Mouse (Mus musculus): ENCODE measurements around the gene Ficd.

Gene Ficd

DNA sequence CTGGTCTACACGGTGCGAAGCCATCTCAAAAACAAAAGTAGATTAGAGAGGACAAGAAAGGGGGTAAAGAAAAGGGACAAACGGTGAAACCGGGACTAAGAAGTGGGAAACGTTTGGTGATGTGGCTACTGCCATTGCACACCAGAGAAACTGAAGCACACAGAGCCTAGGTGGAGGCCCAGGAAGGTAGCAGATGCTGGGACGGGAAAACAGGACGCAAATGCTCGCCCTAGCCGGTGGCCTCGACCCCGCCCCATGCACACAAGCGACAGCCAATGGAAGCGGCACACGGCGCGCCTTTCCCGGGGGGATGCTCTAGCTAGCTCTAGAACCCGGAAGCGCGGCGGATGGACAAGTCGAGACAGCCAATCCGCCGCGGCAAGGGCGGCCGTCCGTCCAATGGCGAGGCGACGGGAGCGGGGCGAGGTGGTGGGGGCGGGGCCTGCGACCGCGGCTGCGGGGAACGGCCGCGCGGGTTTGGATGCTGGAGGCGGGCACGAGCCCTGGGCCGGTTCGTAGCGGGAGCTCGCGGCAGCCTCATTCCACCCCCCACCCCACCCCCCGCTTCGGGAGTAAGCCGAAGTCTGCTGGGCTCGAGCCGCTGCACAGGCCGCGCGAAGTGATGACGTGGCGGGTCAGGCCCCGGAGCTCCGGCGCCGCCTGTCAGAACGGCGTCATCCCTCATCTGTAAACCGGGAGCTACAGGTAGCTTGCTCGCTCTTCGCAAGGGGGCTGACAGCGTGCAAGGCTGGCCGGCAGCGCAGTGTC, at the start of gene Ficd:
TSS of gene Ficd (plus strand) at position 459 of the 768 bp plus-strand sequence.
- DNase-seq = peak; percentile 94

DNA sequence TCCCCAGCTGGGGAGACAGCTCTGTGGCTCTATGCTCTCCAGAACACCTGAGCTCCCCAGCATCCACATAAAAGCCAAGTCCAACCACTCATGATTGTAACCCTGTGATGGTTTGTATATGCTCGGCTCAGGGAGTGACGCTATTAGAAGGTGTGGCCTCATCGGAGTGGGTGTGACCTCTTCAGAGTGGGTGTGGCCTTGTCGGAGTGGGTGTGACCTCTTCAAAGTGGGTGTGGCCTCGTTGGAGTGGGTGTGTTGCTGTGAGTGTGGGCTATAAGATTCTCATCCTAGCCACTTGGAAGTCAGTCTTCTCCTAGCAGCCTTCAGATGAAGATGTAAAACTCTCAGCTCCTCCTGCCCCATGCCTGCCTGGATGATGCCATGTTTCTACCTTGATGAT, 48.1 kb upstream of the Ficd start:
- no peak for DNase-seq

DNA sequence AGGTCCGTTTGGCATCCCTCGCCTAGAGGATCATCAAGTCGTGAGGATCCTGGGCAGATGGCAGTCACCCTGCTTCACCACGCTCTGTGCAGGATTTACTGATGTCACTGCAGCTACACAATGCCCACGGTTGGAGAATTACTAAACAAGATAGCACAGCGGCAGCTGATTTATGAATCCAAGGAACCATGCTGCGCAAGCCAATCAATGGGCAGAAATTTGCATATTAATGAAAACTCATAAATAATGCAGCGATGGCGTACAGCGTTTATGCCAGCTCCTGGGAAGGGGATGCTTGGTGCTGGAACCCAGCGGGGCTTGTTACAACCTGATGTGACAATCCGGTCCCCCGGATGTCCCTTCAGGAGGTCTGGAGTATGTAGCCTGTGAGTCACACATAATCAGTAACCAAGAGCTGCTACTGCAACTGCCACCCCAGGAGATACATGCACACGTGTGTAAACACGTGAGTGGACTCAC, 45.5 kb upstream of the Ficd start:
- DNase-seq = no peak

DNA sequence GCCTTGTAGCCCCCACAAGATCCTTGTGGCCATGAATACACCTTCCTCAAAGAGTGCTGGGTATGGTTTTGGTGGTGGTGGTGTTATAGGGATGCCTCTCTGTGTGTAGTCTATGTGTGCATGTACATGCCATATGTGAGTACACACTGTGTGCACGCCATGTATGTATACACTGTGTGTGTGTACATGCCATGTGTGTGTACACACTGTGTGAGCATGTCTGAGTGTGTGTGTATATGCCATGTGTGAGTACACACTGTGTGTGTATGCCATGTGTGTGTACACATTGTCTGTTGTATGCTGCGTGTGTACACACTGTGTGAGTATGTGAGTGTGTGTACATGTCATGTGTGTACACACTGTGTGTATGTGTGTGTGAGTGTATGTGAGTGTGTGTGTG, 44.7 kb upstream of the Ficd start:
- no peak for DNase-seq

DNA sequence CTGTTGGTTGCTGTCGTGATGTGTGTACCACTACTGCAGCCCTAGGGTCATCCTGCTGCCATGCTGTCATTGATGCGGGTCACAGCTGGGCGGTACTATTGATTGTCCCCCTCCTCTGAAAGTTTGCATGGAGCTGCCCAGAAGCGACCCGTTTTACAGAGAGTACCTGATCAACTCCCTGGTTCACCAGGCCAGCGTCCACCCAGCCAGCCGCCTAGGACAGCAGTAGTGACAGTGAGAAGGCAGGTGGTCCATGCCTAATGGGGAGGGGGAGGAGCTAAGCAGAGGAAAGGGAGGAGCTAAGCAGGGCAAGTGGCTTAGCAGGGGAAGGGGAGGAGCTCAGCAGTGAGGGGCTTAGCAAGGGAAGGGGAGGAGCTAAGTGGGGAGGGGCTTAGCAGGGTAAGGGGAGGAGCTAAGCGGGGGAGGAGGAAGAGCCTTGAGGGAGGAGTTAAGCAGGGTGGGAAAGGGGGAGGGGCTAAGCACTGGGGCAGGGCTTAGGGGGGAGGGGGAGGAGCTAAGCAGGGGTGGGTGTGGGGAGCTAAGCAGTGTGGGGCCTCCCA, 42.3 kb upstream of the Ficd start:
- DNase-seq = no peak

DNA sequence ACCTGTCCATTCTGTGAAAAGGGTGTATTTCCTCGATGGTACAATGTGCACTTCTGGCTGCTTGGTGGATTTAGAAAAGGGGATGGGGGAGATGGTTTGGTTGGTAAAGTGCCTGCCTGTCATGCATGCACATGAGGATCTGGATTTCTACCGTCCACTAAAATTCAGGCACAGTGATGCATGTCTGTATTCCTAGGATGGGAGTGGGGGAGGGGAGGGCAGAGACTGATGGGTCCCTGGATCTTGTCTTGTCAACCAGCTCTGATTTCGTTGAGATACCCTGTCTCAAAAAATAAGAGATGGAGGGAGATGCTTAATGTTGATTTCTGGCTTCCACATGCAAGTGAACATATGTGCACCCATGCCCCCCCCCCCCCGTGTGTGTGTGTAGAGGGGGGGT, 41.6 kb upstream of the Ficd start:
- DNase-seq = no peak

DNA sequence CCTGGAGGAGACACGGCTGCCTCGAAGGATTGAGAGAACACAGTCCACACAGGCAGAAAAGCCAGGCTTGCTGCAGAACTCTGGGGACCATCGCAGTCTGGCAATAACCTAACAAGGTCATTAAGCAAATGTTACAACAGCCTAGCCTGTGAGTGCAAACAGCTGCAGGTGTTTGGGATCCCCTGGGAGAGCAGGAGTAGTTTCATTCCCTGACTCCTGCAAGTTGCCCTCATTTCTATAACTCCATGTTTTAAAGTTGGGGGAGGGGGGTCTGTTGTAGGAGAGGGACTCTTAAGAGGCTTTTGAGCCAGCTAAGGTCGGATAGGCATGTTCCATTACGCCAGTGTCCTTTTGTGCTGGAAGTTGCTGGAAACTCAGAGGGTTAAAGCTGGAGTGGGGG, 41.2 kb upstream of the Ficd start:
- DNase-seq = no peak

DNA sequence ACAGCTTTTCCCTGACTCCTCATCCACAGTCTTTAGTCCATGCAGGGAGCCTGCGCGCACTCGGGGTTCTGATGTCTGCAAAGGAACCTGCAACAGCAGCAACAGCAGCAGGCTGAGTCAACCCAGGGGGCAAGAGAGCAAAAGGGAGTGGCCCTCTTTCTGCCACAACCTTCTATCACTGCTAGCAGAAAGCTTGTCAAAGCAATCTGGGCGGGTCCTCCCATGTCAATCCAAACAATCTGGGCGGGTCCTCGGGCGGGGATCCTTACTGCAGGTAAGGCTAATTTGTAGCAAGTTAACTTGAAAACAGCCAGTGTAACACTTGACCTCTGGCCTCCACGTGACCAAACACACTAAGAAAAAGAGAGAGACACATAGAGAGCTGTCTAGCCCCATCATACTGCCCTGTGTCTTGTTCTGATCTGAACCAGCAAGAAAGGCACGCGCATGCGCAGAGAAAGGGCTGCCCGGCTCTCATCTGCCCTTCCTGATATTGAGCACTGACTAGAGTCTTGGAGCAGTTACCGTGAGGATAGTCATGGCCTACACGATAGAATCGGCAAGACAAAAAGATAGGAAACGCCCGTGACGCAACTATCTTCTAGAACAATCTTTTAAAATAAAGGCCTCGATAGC, 35.1 kb upstream of the Ficd start:
- DNase-seq = no peak

DNA sequence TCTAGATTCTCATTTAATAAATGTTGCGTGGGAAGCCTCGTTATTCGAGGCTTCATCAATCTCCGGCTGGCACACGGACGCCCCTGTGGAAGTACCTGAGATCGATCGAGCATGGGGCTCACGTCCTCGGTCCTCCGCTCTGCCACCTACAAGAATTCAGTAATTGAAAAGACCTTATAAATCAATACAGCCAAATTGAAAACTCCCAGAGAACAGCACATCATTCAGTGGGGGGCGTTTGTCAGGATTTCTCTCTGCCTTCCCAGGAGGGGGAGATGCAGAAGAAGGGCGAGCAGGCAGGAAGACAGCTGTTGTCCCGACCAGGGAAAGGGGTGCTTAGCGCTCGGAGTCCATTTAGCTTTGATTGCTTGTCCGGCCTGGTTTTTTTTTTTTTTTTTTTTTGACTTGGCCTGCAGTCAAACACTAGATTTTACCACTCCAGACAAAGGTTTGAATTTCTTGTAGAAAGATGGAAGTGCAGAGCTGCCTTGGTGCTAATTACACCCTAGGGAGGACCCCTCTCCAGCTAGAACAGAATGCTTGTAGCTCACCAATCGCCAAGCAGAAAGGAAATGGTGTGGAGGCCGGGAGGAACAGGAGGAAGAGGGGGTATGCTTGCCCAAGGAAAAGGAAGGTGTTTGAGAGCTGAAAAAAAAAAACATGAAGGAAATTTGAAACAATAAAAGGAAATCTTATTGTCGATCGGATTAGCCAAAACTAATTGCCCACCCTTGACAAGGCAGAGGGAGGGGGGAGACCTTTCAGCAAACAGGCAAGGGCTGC, 31.6 kb upstream of the Ficd start:
- no peak for DNase-seq

DNA sequence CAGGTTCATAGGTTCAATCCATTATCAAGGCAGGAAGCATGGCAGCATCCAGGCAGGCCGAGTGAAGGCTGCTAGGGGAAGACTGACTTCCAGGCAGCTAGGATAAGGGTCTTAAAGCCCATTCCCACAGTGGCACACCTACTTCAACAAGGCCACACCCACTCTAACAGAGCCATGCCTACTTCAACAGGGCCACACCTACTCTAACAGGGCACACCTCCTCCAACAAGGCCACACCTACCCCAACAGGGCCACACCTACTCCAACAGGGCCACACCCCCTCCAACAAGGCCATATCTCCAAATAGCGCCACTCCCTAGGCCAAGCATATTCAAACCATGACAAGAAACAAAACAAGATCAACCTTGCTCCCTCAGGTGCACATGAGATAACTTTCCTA, 22.7 kb upstream of the Ficd start:
- DNase-seq = no peak

DNA sequence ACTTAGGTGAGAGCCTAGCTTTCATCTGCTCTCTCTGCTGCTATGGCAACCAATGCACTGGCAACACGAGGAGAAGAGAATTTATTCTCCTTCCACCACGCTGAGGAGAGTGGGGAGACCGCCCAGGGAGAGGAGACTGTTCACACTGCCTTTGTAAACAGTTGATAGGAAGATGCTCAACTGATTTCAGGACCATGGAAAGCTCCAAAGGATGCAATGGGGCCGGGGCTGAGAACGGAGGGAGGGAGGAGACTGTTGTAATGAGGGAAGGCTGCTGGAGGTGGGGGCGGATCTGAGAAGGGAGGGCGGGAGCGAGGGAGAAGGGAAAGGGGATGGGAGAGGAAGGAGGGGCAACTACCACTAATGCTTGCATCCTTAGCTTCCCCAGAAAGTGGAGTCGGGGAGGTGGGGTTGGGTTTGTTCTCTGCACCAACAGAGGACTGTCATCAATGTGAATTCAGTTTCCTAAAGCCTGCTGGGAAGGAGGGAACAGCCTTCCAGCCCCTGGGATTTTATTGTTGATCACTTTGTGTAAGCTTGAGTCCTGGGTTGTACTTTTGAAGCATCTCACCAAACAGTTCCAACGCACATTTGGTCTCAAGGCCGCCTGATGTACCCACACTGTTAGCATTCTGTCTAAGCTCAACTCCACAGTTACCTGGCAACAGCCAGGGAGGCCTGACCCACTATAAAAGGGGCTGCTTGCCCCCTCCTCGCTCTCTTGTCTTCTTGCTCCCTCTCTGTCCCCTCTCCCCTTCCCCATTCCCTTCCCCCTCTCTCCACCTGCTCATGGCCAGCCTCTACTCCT, 18.8 kb upstream of the Ficd start:
- DNase-seq = peak; percentile 74

DNA sequence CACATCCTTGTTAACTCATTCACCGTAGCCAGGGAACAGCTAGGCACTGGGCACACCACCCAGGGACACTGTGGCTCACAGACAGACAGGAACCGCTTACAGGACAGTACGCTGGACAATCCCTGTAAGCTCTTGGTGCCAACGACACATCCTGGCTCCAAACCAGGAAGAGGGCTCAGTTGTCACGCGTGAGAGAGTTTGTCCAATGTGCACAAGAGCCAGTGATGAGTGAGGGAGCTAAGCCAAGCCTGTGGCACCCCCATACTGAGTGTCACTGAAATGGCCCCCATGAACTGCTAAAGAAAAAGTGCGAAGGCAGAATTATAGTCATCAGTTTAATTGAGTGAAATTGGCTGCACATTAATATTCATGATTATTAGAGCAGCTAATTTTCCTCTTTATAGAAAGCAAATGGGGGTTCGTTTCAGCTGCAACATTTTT, 16.4 kb upstream of the Ficd start:
- no peak for DNase-seq

DNA sequence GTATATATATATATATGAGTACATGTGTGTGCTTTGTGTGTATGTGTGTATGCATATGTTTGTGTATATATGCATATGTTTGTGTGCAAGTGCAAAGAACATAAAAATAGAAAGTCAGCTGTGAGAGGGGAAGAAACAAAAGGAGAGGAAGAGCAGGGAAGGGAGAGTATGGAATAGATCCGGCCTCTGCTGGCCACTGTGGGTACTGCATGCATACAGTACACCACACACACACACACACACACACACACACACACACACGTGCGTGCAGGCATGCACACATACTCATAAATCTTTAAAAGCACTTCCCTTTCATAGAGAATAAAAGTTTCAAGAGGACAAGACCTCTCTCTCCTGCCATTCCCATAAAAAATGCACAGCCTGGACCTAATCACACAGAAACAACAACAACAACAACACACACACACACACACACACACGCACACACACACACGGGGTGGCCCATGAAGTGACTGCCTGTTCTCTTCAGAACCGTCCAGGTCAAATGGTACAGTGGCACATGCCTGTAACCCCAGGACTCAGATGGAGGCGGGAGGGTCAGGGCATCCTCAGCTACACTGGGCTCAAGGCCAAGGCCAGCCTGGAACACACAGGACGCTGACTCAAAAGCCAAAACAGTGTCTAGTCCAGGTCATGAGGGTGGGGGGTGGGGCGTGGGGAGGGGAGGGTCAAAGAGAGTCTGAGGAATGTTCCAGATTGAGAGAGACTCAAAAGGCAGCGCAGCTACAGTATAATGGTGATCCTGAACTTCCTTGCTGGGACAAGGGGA, 13.2 kb upstream of the Ficd start:
- DNase-seq = no peak

DNA sequence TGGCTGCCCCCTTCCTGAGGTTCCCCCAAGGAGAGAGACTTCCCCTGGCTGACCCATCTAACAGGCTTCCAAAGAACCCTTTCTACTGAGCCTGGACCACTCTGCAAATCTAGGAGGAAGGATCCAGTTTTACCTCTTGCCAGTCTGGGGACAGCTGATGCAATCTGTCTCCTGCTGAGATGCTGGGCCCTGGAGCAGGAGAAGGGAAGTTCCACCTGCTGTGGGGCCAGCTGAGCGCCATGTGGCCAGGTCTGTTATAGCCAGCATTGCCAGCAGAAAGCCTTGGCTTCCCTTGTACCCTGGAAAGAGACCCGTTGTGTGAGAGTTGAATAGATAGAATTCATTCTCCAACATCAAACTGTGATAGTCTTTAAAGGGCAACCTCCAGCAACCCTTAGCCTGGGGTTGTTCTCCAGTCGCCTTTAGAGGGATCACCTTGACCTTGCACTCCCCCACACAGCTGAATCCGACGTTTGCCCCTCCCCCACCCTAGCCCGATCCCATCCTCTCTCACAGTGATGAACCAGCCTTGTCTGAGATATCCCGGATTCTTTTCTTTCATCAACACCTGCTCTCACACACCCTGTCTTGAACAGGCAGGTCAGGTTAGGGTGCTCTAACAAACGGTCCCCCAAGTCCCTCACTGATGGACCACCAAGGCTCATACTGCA, 11.9 kb upstream of the Ficd start:
- DNase-seq = no peak

DNA sequence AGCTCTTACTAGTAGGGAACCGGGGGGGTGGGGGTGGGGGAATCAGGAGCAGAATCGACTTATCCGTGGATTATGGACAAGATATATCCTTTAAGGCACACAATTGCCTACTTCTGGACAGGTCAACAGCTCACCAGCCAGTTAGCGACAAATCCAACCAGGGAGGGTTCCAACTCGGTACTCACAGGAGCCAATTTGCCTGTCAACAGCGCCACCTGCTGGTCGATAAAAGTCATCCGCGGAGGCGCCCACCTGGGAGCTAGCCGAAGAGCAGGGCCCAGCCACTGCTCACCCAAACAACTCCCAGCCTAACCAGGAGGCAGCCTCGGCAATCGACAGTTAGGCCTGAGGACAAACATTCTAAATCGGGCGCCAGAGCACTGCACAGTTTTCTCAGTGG, 11.2 kb upstream of the Ficd start, which contains the start of gene 1700069L16Rik:
TSS of gene 1700069L16Rik (minus strand) at position 327 of the 400 bp plus-strand sequence.
- DNase-seq = peak; percentile 83

DNA sequence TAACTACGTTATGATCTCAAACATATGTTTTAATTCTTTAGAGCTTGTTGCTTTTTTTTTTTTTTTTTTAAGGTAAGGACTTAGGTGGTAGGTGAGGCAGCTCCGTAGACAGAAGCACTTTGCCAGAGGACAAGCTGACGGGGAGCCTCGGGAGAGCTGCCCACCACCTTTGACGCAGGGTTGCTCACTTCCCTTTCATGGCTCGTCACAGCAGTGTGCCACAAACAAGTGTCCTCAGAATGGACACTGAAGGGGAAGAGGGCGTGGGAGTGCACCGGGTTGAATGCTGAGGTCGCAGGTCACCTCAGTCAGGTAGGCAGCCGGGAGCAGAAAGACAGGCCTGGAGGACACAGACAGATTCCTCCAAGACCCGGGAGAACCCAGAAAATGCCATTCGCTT, 10.2 kb upstream of the Ficd start:
- DNase-seq = no peak

DNA sequence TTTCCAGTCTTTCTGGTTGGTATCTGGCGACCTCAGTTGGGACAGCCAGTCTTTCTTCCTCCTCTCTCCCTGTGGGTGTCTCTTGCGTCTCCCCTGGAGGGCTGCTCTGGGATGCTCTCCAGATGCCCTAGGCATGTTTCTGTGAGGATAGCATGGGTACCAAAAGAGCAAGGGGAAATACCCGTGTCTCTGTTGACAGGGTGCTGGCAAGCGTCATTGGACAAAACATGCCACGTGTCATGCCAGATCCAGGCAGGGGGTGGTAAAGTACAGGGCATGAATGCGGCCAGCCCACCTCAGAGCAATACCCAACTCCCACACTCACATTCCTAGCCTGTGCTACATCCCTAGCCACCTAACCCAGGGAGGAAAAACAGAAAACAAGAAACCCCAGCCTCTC, 9.0 kb upstream of the Ficd start:
- DNase-seq = no peak

DNA sequence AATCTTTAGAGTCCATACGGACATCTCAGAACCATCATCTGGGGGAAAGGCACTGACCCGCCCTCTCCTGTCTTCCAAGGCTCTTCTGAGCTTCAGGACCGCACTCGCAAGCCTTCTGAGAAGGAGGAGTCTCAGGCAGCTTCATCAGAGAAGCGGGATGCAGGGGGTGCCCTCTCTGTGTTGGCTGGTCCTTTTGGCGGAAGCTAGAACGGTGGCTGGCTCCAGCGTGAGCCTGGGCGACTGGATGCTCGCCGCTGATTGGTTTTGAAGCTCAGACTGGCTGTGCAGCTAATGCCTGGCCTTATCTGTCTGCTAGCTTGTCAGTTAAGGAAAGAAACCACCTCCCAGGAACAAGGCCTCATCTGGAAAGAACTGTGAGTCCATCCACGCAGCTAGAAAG, 8.4 kb upstream of the Ficd start:
- DNase-seq = no peak

DNA sequence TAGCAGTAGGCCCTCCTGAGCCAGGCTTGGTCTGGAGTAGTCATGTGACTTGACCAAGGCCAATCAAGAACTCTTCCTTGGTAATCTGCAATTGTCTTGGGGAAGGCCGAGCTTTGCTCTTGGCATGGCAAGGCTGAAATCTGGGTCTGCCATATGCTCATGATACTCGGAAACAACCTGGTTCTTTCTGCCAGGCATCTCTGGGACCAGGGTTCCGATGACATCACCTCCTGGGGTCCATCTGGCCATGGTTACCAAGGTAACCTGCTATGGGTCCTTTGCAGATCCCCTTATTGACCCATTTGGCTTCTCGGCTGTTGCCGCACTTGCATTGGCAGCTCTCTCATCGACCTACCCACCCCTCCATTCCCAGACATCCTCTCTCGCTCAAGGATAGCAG, 7.6 kb upstream of the Ficd start:
- no peak for DNase-seq

DNA sequence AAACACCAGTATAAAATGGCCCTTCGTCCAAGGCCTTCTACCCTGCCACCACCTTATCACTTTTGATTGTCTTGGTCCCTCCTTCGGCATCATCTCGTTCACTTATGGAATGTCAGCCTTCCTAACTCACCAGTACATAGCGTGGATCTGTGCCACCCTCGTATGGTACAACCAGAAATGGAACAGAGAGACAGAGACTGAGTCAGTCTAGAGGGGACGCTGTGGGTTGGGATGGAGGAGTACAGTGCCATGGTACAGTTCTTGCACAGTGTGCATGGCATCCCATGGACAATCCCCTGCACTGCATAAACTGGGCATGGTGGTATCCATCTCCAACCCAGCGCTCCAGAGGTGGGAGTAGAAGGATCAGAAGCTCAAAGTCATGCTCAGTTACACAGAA, 6.9 kb upstream of the Ficd start:
- no peak for DNase-seq

DNA sequence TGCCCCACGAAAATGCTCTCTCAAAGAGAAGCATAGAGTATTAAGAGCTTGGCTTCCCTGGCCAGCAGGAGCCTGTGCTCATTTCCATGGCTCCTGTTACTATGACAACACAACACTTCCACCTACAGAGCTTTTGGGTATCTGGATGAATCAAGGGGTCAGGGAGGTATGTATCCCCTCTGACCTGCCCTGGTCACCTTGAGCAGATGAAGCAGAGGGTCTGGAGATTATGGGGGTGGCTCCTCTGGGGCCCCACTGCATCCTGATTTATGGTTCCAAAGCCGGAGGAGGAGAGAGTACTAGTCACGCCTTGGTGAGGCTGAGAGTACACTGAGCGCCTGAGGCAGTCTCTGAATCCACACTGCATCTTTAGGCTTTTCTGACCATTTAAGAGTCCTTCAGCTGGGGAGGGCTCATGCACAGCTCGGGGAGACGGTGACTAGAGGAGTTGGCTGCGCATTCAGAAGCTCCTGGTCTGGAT, 4.9 kb upstream of the Ficd start:
- peak; percentile 23 for DNase-seq
